Mouse (Mus musculus): Measurements from ENCODE around the gene Wnt10a.
A peak's percentile ranks its signal among the peaks of the same experiment; 100 is the strongest.
"Not testable (repeated sequence)": the region's sequence is repeated elsewhere in the genome, so short reads cannot be mapped to it uniquely, and the experiment has no call there.

The Wnt10a gene

DNA sequence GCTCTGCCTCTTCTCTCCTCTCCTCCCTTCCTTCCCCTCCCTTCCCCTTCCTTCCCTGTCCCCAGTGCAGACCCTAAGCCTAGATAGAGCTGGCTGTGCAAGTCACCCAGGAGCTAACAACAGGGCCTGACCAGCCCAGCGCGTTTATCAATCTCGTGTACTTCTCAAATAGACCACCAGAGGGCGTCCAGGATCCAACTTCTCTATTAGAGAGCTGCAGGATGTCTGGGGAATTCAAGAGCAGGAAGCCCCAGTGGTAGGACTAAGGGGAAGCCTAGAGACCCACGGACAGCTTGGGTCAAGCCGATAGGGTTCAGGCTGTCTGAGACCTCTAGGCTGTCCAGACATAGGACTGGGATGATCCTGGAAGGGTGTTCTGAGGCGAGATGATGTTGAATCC lies 3.5 kb upstream of the Wnt10a start:
- peak; percentile 79 for DNase-seq (ENCODE audit: low read depth)

DNA sequence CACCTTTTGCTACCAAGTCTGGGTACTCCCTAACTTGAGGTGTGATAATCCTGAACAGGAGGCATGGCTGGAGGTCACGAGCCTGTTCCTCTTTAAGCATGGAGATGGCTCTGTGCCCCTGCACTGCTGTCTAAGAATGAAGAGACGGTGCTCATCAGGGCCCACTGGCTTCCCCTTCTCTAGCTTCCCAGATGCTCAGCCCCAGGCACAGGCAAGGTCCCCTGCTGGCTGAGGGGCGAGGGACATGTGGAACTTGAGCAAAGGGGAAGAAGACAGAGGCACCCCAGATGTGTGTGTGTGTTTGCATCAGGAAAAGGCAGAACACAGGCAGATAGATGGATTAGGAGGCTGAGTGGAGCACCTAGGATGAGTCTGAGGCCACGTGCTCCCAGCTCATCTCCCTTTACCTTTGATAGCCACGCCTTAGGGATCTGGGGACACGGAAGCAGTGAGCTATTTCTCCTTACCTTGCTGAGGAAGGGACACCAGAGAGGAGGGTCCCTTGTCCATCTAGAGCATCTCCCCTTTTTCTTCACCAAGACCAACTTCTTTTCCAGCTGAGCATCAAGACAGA lies 2.6 kb upstream of the Wnt10a start:
- DNase-seq (ENCODE audit: low read depth), result no peak

DNA sequence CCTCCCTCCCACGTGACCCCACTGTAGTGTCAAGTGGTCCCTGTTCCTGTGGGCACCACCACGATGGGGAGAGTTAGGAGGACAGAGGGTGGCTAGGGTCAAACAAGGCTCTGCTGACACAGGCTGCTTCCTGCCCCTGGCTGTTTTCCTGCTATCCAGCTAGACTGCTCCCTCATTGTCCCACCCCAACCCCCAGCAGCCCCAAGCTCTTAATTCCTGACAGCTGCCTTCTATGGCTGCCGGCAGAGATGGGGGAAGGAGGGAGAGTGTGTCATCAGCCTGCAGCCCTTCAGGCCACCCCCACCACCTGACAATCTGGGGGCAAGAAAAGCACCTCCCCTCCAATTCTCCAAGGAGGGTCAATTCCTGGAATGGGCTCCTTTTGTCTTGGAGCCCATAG lies 1.2 kb upstream of the Wnt10a start:
- no peak for DNase-seq (ENCODE audit: low read depth)

DNA sequence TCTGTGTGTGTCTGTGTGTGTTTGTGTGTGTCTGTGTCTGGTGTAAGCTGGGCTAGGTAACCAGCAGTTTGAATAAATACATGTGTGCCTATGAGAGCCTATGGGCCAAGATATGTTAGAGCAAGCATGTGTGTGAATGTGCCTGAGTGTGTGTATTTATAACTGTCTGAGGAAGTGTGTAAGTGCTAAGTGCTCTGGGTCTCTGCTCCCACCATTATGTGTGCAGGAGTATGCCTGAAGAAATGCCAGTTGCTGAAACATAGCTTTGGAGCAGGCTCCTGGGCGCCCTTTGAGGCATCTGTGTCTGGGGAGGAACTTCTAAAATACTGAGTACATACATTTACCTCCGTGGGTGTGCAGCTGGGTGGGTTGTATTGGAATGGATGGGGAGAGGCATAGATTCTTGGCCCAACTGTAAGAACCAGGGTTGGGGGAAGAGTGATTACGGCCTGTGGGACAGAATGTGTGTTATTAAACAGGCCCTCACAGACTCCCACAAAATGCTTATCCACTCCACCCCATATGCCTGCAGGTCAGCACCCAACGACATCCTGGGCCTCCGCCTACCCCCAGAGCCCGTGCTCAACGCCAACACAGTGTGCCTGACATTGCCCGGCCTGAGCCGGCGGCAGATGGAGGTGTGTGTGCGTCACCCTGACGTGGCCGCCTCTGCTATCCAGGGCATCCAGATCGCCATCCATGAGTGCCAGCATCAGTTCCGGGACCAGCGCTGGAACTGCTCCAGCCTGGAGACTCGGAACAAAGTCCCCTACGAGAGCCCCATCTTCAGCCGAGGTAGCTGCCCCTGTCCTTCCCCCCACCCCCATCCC lies 1.7 kb downstream of the Wnt10a start:
- DNase-seq (ENCODE audit: low read depth), result no peak

DNA sequence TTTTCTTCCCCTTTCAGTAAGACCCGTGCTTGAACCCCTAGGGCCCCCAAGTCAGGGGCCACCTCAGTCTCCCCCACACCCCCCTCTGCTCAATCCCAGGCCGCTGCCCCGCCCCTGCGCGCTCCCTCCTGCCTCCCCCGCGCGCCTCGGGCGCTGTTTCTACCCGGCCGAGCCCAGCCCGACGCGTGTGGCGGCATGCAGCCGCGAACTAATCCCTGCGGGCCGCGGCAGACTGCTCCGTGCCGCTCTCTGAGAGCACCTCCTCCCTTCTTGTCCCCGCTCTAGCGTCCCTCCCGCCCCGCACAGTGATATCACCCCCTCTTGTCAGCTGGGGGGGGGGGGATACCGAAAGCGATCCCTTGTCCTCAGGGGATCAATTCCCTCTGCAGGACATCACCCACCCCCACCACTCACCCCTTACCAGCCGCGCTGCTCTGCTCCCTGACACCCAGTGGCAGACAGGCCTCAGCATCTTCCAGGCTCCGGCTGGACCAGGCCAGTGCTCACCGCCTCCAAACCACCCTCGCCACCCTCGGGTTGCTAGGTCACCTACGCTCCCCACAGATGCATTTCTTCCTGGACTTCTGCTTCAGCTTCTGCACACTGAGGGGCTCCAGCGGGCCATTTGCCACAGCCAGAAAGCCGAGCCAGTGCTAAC lies 3.3 kb downstream of the Wnt10a start:
- DNase-seq (ENCODE audit: low read depth), result no peak

DNA sequence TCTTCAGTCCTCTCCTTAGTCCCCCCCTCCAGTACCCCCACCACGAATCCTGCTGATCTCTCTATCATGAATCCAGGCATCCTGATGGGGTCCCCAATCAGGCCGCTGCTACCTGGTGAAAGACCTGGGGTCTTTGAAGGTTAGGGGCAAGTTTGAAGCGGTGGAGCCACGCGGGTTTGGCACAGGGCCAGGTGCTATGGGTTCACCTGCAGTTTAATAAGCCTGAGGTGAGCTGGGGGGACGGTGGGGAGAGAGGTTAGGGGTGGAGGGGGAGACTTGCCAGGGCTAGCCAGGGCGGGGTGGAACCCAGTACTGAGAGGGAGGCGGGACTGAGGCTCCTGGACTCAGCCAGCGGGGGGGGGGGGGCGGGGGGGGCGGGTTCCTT lies 3.8 kb downstream of the Wnt10a start:
- no peak for DNase-seq (ENCODE audit: low read depth)

DNA sequence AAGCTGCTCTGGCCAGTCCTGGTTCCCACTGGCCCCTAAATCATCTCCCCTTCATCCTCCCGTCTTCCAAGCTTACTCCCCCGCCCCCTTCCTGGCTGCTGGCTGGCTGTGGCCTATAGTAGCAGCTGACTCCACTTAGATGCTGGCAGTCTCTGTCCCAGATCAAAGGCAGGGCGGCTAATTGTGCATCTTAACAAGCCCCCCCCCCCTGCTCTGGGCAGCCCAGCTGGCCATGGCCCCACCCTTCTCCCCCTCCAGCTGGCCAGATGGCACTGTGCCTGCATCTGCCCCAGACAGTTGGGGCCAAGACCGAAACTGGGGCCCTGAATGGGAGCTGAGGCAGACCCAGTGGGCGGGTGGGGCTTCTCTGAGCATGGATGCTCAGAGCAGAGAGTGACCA lies 6.1 kb downstream of the Wnt10a start:
- DNase-seq (ENCODE audit: low read depth), result no peak

DNA sequence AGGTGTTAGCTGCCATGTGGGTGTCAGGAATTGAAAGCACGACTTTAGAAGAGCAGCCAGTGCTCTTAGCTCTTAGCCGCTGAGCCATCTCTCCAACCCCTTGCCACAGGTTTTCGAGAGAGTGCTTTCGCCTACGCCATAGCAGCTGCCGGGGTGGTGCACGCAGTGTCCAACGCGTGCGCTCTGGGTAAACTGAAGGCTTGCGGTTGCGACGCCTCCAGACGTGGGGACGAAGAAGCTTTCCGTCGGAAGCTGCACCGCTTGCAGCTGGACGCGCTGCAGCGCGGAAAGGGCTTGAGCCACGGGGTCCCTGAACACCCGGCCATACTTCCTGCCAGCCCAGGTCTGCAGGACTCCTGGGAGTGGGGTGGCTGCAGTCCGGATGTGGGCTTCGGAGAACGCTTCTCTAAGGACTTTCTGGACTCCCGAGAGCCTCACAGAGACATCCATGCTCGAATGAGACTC lies 9.1 kb downstream of the Wnt10a start:
- no peak for DNase-seq (ENCODE audit: low read depth)

DNA sequence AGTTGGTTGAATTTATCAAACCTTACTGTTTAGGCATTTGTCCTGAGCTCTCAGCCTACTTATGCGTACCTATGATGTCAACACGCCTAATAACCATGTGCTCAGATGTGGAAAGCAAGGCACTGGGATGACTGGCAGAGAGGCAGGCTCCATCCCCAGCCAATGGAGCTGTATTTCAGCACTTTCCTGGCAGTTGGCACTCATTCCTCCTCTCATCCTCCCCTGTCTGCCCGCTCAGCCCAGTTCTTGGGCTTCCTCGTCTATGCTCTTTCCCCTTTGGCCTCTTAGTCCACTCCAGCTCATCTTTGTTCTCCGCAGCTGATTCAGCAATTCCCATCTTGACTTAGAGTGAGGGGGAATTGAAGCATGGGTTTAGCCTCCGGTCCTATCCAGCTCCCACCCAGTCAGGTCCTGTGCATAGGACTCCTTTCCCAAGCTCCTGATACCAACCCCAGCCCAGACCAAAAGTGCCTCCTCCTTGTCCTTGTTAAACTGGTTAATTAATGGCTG lies 10.4 kb downstream of the Wnt10a start:
- DNase-seq (ENCODE audit: low read depth), result no peak

DNA sequence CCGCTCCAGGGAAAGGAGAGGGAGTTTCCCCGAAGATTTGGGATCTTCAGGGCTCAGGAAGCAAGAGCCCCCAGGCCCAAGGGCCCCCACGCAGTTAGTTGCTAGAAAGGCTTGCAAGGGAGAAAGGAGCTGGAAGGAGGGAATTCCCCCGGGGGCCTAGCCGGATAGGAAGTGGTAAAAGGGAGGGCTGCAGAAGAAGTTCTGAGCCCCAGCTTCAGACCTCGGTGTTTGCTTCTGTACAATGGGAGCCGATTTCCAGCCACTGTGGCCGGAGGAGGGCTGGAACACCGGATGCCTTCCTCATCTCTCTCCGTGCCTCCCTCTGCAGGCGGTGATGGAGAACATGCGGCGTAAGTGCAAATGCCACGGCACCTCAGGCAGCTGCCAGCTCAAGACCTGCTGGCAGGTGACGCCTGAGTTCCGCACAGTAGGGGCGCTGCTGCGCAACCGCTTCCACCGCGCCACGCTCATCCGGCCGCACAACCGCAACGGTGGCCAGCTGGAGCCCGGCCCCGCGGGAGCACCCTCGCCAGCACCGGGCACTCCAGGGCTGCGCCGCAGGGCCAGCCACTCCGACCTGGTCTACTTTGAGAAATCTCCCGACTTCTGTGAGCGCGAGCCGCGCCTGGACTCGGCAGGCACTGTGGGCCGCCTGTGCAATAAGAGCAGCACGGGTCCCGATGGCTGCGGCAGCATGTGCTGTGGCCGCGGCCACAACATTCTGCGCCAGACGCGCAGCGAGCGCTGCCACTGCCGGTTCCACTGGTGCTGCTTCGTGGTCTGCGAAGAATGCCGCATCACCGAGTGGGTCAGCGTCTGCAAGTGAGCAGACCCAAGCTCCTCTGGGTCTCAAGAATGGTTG lies 11.7 kb downstream of the Wnt10a start:
- no peak for DNase-seq (ENCODE audit: low read depth)

DNA sequence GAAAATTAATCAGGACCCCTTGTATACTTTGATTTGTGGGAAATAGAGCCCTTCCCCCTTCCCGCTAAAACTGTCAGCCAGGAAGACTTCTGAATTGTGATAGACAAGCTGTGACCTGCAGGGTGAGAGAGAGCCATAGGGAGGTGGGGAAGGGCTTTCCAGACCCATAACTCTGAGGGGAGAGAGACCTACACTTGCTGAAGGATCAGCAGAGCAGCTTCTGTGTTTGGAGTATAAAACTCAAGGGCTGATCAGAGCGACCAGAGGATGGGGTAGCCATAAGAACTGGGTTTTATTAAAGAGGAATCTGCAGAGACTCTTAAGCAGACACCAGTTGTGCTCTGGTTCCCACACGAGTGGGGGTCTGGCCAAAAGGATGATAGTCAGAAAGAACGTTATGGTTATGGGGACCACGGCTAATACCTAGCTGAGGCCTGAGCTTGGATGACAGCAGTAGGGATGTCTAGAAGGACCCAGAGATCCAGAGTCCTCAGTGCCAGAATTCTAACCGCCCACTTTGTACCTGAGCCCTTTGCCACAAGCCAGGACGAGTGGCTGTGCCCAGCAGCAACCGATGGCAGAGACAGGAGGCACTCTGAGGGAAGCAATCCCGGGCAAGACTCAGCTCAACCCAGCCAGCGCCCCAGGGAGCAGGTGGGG lies 13.0 kb downstream of the Wnt10a start:
- DNase-seq (ENCODE audit: low read depth), result no peak

DNA sequence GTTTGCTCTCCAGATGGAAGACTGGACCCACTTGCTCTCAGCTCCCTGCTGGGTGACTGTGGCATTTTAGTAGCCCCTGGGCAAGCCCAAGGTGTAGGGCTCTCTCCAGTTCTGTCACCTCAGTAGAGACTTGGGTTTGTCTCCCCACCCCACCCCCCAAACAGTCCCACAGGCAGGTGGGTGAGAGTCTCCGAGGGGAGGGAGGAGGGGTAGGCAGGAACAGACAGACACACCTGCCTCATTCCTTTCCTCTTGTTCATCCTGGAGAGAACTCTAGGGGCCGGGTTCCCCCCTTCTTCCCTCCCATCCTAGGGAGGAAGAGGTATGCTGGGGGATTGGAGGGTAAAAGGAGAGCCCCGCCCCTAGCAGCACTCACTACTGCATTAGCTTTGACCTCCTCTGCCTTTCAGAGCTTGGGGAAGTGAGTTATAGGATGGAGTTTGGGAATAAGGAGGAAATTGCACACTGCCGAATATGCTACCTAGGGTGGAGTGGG lies 14.1 kb downstream of the Wnt10a start:
- no peak for DNase-seq (ENCODE audit: low read depth)

DNA sequence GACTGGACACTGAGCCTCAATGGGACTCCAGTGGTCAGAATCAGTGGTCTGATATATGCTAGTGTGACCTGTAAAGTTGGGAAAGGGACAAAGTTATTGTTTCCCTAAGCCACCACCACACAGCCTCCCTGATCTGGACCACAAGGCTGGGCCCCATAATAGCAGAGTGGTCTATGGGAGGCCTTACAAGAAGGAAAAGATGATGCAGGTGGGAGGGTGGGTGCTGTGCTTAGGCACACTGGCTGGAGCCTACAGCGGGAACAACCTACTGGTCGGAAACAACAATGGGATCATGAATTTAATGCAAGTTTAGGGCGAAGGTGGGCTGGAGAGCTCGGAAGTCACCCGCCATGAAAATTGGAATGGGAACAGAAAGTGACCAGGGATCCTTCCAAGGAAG lies 14.5 kb downstream of the Wnt10a start:
- no peak for DNase-seq (ENCODE audit: low read depth)

DNA sequence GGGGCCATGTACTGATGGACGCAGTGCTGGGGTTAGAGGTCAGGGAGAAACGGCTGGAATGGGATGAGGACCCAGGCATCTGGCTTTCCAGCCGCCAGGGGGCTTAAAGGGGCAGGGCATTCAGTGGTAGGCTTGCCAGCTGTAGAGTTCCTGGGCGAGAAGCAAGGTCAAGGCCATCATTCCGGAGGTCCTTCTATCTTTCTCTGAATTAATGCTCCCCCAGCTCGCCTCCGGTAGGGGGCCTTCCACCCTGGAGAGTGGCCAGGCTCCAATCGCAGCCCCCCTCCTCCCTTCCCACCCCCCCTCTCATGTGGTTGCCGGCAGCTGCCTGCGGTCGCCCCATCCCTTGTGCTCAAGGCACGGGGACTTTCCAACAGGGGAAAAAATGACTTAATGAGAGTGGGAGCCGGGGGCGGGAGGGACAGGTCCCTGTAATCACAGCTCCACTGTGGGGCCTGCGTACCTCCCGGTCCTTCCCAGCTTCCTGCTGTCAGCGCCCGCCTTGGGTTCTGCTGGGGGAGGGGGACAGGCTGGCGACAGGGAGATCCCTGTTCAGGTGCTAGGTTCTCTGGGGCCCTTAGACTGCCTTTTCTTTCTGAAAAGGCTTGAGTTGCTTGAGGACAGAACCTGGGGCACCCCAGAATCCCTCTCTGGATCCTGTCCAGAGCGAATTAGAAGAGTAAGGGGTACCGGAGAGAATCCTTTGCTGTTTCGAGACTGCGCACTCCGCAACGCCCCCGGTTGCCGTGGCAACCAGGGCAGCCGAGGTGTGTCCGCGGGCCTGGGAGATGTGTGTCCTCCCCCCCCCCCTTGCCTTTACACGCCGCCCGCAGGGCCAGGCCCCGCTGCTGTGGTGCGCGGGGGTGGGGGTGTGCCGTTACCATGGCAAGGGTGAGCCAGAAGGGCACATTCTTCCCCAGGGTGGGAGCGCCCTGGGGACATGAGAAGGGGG lies 15.3 kb downstream of the Wnt10a start:
- no peak for DNase-seq (ENCODE audit: low read depth)

DNA sequence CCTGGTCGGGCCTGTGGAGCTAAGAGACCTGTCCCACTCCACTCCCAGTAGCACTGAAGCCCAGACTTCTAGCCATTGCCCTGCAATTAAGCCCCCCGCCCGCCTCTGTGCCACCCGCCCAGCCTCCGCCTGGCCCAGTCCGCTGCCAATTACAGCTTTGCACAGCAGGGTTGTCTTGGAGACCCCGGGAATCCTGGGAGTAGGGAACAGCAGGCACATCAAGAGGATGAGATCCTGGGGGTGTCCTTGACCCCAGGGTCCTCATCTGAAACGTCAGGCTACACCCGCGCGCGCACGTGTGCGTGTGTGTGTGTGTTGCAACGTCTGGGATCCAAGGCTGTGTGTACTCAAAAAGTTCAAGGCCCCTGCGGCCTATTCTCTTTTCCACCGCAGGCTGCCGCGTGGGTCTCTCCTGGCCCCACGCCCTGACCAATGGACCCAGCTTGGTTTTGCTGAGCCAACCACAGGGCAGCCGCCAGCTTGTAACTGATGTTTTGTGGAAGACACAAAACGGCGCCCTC lies 16.3 kb downstream of the Wnt10a start:
- DNase-seq (ENCODE audit: low read depth), result no peak

DNA sequence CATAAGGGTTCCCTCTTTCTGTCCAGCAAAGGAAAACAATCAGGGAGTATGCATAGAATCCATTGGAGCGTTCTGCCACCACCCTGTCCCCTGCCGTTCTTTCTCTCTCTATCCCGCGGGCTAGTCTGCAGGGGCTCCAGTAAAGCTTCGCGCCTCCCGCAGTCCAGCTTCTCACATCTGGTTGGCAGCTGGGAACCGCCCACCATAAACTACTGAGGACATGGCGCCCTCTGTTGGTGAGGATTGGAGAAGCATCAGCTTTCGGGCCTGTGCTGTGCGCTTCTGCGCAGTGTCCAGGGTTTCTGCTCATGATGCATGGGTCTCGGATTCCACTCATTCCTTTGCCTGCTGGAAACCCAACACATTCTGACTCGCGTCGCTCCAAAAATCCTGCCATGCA lies 16.8 kb downstream of the Wnt10a start:
- peak; percentile 83 for DNase-seq (ENCODE audit: low read depth)

DNA sequence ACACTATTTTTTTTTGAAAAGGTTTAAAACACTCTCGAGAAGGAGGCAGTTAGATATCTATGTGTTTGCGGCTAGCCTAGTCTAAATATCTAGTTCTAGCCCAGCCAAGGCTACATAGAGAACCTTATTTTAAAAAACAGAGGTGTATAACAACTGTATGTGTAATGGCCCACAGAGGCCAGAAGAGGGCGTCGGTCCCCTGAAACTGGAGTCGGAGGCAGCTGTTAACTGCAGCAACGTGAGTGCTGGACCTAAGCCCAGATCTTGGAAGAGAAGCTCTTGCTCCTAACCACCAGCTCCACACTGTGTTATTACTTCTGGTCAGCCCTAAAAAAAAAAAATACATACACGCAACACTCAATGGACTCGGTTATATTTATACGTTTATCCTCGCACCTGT lies 17.7 kb downstream of the Wnt10a start:
- no peak for DNase-seq (ENCODE audit: low read depth)

DNA sequence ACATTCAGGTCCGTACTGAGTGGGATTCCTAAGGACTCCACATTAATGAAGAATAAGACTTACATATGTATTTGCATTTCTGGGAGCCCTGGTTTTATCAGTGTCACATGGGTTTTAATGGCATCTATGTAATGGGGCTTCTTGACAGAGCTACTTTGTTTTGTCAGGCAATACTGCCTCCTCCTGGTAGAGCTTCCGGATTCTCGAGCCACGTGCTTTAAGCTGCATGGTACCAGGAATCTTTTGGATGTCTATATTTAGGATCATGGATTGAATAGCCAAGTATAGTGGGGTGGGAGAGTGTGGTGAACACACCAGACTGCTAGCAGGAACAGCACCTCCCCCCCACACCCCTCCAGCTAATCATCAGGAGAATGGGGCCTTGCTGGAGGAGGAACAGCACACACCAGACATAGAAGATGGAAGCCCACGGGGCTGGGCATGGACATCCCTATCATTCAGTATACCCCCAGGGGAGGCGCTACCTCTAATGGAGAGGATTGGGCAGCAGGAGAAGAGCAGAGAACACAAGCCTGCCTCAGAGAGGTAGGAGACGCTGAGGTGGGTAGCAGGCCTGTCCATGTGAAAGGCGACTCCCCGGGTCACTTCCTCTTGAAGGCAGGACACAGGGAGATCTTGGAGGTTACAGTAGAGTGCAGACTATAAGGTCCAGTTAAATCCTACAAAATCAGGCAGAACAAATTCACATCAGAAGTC lies 23.8 kb downstream of the Wnt10a start:
- no peak for DNase-seq (ENCODE audit: low read depth)

DNA sequence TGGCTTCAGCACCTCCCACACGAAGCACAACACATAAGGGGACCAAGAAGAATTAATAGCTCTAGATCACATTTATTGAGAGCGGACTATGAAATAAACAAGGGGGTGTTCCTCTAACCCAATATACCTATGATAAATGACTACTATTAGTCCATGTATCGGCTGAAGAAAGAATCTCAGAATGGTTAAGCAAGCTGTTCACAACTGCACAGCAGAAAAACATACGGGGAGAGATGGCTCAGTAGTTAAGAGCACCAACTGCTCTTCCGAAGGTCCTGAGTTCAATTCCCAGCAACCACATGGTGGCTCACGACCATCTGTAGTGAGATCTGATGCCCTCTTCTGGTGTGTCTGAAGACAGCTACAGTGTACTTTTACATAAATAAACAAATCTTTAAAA lies 24.6 kb downstream of the Wnt10a start:
- DNase-seq (ENCODE audit: low read depth), result not testable (repeated sequence)
